Mouse (Mus musculus) kidney, adult 9 months (tissue): Measurements from ENCODE around the gene Slc4a10.
"Not testable (repeated sequence)": the region's sequence is repeated elsewhere in the genome, so short reads cannot be mapped to it uniquely, and the experiment has no call there.

ENCODE experiments used
- DNase-seq: peaks from one replicate; pipeline ENCODE4 v3.0.0; 2022

Slc4a10 gene

GRCm38 (mm10) chr2:62046421-62046845 lies at the start of gene Slc4a10:
Gene Slc4a10, plus strand, starts transcription at chr2:62046462.
- no peak for DNase-seq

- DNase-seq: not testable (repeated sequence)
These were observed 45.0 kb upstream of the Slc4a10 start for GRCm38 (mm10) chr2:62001251-62001650.

GRCm38 (mm10) chr2:62018209-62018608 lies 28.1 kb upstream of the Slc4a10 start:
- no peak for DNase-seq

- no peak for DNase-seq
These were observed 720 bp downstream of the Slc4a10 start for GRCm38 (mm10) chr2:62046861-62047503.

- DNase-seq: no peak
These were observed 1.3 kb downstream of the Slc4a10 start for GRCm38 (mm10) chr2:62047504-62048005.

- DNase-seq: no peak
These were observed 1.9 kb downstream of the Slc4a10 start for GRCm38 (mm10) chr2:62048116-62048515.

- no peak for DNase-seq
These were observed 30.2 kb downstream of the Slc4a10 start for GRCm38 (mm10) chr2:62076512-62076911.

- no peak for DNase-seq
These were observed 41.3 kb downstream of the Slc4a10 start for GRCm38 (mm10) chr2:62087566-62087965.

GRCm38 (mm10) chr2:62088715-62089114 lies 42.5 kb downstream of the Slc4a10 start:
- no peak for DNase-seq

GRCm38 (mm10) chr2:62089208-62089607 lies 42.9 kb downstream of the Slc4a10 start:
- no peak for DNase-seq

- DNase-seq: no peak
These were observed 54.3 kb downstream of the Slc4a10 start for GRCm38 (mm10) chr2:62100526-62100925.

- no peak for DNase-seq
These were observed 69.1 kb downstream of the Slc4a10 start for GRCm38 (mm10) chr2:62115346-62115745.

GRCm38 (mm10) chr2:62129975-62130374 lies 83.7 kb downstream of the Slc4a10 start:
- no peak for DNase-seq

- DNase-seq: no peak
These were observed 88.6 kb downstream of the Slc4a10 start for GRCm38 (mm10) chr2:62134911-62135310.

GRCm38 (mm10) chr2:62147636-62148035 lies 101.4 kb downstream of the Slc4a10 start:
- no peak for DNase-seq

GRCm38 (mm10) chr2:62149421-62149820 lies 103.2 kb downstream of the Slc4a10 start:
- no peak for DNase-seq

- no peak for DNase-seq
These were observed 104.6 kb downstream of the Slc4a10 start for GRCm38 (mm10) chr2:62150830-62151229.

GRCm38 (mm10) chr2:62210109-62210508 lies 163.8 kb downstream of the Slc4a10 start:
- DNase-seq: no peak

- DNase-seq: no peak
These were observed 164.8 kb downstream of the Slc4a10 start for GRCm38 (mm10) chr2:62211106-62211505.

- DNase-seq: no peak
These were observed 181.3 kb downstream of the Slc4a10 start for GRCm38 (mm10) chr2:62227563-62227962.

GRCm38 (mm10) chr2:62231271-62231670 lies 185.0 kb downstream of the Slc4a10 start:
- DNase-seq: no peak

- no peak for DNase-seq
These were observed 197.9 kb downstream of the Slc4a10 start for GRCm38 (mm10) chr2:62244167-62244566.

GRCm38 (mm10) chr2:62268467-62268866 lies 222.2 kb downstream of the Slc4a10 start:
- DNase-seq: no peak

- DNase-seq: no peak
These were observed 225.6 kb downstream of the Slc4a10 start for GRCm38 (mm10) chr2:62271840-62272239.

- DNase-seq: no peak
These were observed 232.5 kb downstream of the Slc4a10 start for GRCm38 (mm10) chr2:62278779-62279178.
